Mouse (Mus musculus) heart, adult 2 months (tissue): ENCODE measurements around the gene Olfml2a.

Source experiments
- CTCF ChIP-seq: fragments of 200-600 bp; IDR thresholded peaks from 2 replicates; pipeline ENCODE4 v1.8.1; 2022; ENCODE audit warnings: antibody characterized with exemption, mild to moderate bottlenecking, moderate library complexity
- EP300 ChIP-seq: fragments of 200-500 bp; IDR thresholded peaks from 2 replicates; pipeline ENCODE4 v1.6.1; 2011; ENCODE audit warnings: low read depth, low read length, control low read depth; ENCODE audit not compliant: insufficient read depth
- POLR2A ChIP-seq: fragments of 200-500 bp; IDR thresholded peaks from 2 replicates; pipeline ENCODE4 v1.6.1; 2011; ENCODE audit warnings: mild to moderate bottlenecking, low read depth, low read length, control low read depth; ENCODE audit not compliant: insufficient read depth

DNA sequence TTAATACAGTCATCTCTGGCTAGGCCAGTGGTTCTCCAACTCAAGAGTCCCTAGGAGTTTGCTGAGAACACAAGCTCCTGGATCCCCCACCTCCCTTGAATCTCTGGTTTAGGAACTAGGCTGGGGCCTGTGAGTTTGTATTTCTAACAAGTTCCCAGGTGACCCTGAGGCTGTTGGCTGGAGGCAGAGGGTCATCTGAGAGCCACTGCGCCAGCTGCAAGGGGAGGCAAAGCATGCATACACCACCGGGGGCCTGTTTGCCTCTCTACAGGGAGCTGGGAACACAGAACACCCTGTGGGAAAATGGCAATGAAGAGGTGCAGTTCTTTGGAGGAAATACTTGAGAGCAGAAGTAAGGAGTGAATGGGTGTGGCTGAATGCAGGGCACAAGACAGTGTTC, 1.5 kb upstream of the Olfml2a start:
- TF ChIP-seq POLR2A (no peak), EP300 (no peak), CTCF (no peak)
